Mouse (Mus musculus) embryonic stem cell, embryonic (primary cell): ENCODE data around the gene Cyp2s1.

Source experiments
- CTCF ChIA-PET, 4 experiments: fragments of 300-600 bp in 2 of 4; fragments of 350-600 bp in 2 of 4; sonication (Branson Sonifier 250); formaldehyde crosslinking; loops; one replicate each; lab custom pipeline; 2022; ENCODE audit warnings: inconsistent platforms in 2 of 4; lab: Charles Lee
- POLR2A ChIA-PET, 4 experiments: fragments of 300-600 bp in 2 of 4; fragments of 350-600 bp in 2 of 4; sonication (Branson Sonifier 250); formaldehyde crosslinking; loops; one replicate each; lab custom pipeline; 2022; ENCODE audit warnings: antibody characterized with exemption in 4 of 4, inconsistent platforms in 1 of 4; lab: Charles Lee

Gene Cyp2s1

DNA sequence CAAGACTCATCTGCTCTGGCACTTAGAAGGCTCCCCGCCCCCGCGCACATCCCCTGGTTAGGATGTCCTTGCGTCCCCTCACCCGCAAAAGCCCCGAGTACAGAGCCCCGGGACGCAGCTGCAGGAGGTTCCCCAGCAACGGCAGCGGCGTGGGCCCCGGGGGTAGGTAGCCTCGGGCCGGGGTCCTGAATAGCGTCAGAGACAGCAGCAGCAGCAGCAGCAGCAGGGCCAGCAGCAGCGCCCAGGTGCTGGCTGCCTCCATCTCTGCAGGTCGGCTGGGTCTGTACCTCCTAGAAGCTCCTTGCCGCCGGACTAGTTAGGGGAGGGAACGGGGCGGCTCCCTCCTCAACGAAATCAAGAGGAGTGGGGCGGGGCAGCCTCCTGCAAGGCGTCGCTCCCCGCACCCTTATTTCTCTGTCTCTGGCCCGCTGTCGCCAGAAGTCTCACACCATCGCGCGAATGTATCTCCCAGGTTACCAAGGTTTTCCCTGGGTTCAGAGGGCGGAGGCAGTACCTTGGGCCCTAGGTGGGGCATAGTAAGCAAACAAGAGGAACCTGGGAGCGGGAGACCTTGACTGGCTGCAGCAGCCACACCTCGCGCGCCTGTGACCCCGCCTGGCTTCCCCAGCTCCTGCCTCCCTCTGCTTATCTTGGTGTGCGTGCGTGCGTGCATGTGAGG lies at the start of gene Cyp2s1:
Gene Cyp2s1 (minus strand): TSS at position 673 of the 679 bp plus-strand sequence.
- POLR2A ChIA-PET = interaction anchor here (0.6 to 2.9 kb wide), 28 partner anchors 10 to 875 kb away, joined by 3 to 17 read pairs (median 4); partner anchors contain the start of genes Hnrnpul1 (in 3 of the 4), B9d2 (in 2 of the 4) and Axl (in 1 of the 4)
- CTCF ChIA-PET = interaction anchor here in 3 of 4 experiments (0.8 to 3.4 kb wide), 9 partner anchors 11 to 61 kb away, joined by 3 to 28 read pairs (median 4); no protein-coding TSS in a partner anchor

DNA sequence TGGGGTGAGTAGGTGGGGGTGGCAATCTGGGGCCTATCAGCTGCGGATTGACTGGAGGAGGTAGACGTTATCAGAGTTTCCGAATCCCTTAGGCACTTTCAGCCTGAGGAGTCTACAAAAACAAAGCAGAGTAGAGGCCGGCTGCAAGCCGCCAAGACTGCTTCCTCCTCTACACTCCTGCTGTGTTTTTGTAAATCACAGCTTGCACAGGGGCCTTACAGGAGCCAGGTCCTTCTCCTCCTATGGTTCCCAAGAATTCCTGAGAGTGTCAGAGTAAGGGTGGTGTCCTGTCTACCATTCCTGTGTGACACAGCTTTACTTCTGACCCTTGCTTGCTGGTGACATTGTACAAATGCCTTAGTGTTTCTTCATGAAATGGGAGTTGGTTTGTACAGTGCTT lies 48.1 kb upstream of the Cyp2s1 start:
- CTCF ChIA-PET = interaction anchor here in 2 of 4 experiments (1.1 to 1.6 kb wide), 3 partner anchors 9 to 109 kb away, joined by 3 to 4 read pairs (median 3); no protein-coding TSS in a partner anchor
- POLR2A ChIA-PET = interaction anchor here in 1 of 4 experiments (1.5 kb wide), 1 partner anchor 9 kb away, joined by 3 read pairs; no protein-coding TSS in a partner anchor

DNA sequence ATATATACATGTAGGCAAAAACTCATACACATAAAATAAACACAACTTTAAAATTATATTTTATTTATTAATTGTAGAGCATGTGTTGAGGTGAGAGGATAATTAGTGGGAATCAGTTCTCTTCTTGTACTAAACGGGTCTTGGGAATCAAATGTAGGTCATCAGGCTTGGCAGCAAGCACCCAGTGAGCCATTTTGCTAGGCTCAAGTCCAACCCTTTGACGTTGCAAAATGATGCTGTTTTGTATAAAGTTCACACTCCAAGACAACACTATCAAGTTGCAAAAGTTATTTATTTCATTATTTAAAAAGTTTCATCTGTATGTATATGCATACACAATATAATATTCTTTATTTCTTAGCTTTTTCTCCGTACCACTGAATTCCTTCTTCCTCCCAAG lies 47.0 kb upstream of the Cyp2s1 start:
- ChIA-PET POLR2A (interaction anchor here in 1 of 4 experiments (1.5 kb wide), 1 partner anchor 8 kb away, joined by 3 read pairs; no protein-coding TSS in a partner anchor), CTCF (interaction anchor here in 2 of 4 experiments (1.0 to 1.1 kb wide), 2 partner anchors 8 to 9 kb away, joined by 3 to 5 read pairs; no protein-coding TSS in a partner anchor)

DNA sequence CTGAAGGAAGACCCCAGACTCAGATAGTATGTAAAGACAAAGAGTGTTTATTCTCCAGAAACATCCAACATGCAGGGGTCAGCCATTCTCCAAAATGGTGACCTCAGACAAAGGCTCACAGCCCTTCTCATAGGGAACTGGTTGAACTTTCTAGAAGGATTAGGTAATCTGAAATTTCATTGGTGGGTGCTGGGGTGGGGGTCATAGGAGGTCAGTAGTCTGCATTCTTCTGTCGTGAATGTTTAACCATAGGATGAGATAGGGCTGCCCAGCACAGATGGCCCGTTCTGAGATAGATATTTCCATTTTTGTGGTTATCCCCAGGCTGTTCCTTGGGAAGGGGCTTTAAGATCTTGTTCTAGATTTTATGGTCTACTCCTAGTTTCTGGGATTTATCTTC lies 45.7 kb upstream of the Cyp2s1 start:
- ChIA-PET POLR2A (interaction anchor here in 1 of 4 experiments (1.0 to 1.1 kb wide), 2 partner anchors 10 to 107 kb away, joined by 3 to 4 read pairs; no protein-coding TSS in a partner anchor), CTCF (no interaction called here)

DNA sequence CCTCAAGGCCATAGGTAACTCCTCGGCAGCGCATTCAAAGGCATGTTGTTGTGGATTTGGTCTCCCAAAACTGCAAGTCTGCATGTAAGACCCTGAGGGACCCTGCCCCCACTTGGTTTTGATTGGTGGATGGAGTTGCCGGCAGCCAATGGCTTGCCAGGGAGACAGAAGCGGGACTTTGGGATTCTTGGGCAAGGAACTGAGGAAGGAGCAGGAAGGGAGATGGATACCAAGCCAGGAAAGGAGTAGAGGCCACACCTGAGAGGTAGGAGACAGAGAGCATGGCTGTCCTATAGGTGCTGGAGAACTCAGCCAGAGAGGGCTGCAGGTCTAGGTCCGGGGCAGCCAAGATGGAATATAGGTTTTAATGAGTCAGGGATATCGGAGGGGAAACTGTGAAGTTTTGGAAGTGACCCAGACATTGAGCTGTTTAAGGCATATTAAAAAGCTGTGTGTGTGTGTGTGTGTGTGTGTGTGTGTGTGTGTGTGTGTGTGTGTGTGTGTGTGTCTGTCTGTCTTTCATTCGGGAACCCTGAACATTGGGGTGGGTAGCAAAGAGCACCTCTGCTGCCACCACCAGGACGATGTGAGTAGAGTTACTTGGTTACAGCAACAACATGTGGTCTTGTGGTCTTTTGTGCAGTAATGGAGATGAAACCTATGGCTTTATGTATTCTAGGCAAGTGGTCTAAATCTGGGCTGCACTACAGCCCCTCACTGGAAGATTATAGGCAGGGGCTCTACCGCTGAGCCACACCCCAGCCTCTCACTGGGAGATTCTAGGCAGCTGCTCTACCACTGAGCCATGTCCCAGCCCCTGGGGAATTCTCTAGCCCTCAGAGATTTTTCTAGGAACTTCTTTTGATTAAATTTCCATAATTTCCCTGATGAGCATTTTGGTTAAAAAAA lies 43.5 kb upstream of the Cyp2s1 start:
- CTCF ChIA-PET = interaction anchor here in 2 of 4 experiments (0.5 to 0.7 kb wide), 3 partner anchors 8 to 237 kb away, joined by 3 to 7 read pairs (median 4); partner anchors contain the start of gene Hnrnpul1 (in 1 of the 2)
- POLR2A ChIA-PET = interaction anchor here in 1 of 4 experiments (0.6 kb wide), 1 partner anchor 1393 kb away, joined by 4 read pairs; no protein-coding TSS in a partner anchor

DNA sequence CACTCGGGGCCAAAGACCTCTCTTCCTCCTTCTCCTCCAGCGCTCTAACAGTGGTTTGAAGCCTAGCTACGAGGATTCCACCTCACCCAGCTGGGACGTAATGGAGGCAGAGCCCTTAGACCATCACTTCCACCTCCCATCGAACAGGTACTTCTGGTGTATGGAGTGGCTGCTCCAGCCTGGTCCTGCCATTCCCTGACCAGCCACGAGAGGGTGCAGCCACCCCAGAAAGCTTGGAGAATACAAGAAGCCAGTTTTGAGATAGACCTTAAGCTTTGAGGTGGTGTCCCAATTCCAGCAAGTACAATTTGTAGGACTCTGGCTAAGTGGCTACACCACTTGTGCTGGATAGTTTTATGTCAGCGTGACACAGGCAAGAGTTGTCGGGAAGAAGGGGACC lies 38.4 kb upstream of the Cyp2s1 start:
- ChIA-PET POLR2A (interaction anchor here in 3 of 4 experiments (0.7 to 1.5 kb wide), 8 partner anchors 9 to 1323 kb away, joined by 3 to 8 read pairs (median 3); partner anchors contain the start of genes Cyp2b10 (in 1 of the 3), Cyp2s1 (in 1 of the 3), Hnrnpul1 (in 1 of the 3) and Rab4b (in 1 of the 3)), CTCF (interaction anchor here (0.6 to 2.1 kb wide), 24 partner anchors 8 to 1375 kb away, joined by 3 to 35 read pairs (median 4); partner anchors contain the start of genes Cyp2s1 (in 1 of the 4) and Hnrnpul1 (in 1 of the 4))

DNA sequence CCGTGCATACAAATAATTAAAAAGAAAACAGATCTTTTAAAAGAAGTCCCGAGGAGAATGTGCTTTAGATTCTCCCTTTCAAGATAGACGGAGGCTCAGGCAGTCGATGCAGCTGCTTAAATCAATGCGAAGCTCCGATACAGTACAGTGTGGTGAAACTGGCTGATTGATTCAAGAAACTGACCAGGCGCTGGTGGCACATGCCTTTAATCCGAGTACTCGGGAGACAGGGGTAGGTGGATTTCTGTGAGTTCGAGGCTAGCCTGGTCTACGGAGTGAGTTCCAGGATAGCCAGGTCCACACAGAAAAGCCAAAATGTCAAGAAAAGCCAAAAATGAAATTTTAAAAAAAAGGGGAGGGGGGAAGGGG lies 31.7 kb upstream of the Cyp2s1 start:
- ChIA-PET CTCF (interaction anchor here in 2 of 4 experiments (0.8 to 1.0 kb wide), 2 partner anchors 11 to 114 kb away, joined by 3 read pairs; no protein-coding TSS in a partner anchor), POLR2A (interaction anchor here in 1 of 4 experiments (0.6 kb wide), 1 partner anchor 780 kb away, joined by 3 read pairs; no protein-coding TSS in a partner anchor)

DNA sequence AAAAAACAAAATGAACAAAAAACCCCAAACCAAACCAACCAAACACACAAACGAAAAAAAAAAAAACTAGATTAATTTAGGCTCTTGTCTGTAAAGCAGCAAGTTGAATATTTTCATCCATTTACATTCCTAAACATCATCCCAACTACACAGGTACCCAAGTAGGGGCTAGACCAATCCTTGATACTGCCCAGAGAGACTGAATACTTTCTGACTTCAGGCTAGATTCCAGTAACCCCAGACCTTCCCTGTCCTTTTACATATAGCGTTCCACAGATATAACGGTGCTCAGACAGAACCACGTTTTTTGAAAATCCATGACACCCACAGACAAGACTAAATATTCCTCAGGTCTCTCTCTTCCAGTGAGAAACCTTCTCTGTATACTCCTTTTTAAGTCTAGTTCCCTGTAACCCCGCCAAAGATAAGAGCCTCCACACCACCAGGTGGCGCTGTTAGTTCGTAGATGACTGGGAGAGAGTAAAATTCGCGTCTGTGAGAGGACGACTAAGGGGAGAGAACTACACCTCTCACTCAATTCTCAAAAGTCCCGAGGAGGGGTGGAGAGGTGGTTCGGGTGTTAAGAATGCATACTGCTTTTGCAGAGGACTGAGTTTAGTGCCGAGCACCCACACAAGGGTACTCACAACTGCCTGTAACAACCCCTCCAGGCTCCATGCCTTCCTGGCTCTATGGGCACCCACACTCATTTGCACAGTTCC lies 31.2 kb upstream of the Cyp2s1 start:
- CTCF ChIA-PET = interaction anchor here in 2 of 4 experiments (0.8 to 1.0 kb wide), 2 partner anchors 11 to 113 kb away, joined by 3 read pairs; no protein-coding TSS in a partner anchor
- POLR2A ChIA-PET = interaction anchor here in 1 of 4 experiments (0.6 kb wide), 1 partner anchor 779 kb away, joined by 3 read pairs; no protein-coding TSS in a partner anchor

DNA sequence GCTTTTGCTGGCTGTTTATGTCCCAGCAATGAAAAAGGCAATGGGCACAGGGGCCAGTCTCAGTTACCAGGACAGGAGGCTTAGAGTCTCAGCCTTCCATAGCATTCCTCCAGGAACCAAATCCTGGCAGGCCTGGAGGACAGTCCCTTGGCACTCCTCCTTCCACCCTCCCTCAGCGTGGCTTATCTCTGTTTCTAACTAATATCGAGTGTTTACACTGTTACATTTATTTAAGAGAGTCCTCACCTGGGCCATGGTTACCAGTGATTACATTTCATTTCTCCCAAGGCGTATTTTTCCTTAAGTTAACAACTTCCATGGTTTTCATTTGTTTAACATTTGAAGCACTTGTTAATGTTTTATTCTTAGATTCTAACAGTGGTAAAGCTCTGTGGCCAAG lies 28.2 kb upstream of the Cyp2s1 start:
- CTCF ChIA-PET = interaction anchor here in 1 of 4 experiments (0.6 to 0.8 kb wide), 2 partner anchors 30 to 91 kb away, joined by 3 to 6 read pairs; partner anchors contain the start of gene Hnrnpul1
- POLR2A ChIA-PET = interaction anchor here in 2 of 4 experiments (0.7 to 1.1 kb wide), 2 partner anchors 90 to 1334 kb away, joined by 3 read pairs; partner anchors contain the start of genes Hnrnpul1 (in 1 of the 2) and Rab4b (in 1 of the 2)

DNA sequence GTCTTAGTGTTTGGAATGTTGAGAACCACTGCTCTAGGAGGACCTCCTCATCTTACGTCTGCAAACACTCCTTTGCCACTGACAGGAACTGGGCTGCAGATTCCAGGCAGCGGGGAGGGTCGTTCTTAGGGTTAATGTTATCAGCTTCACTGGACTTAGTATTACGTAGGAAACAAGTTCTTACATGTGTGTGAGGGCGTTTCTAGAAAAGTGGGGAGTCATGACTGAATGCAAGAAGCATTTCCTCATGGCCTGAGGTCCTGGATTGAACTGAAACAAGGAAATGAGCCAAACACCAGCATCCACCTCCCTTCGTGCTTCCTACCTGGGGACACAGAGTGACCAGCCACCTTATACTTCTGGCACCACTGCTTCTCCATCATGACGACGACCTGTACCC lies 27.7 kb upstream of the Cyp2s1 start:
- POLR2A ChIA-PET = interaction anchor here in 1 of 4 experiments (1.1 kb wide), 1 partner anchor 90 kb away, joined by 3 read pairs; the partner anchor contains the start of gene Hnrnpul1
- CTCF ChIA-PET = interaction anchor here in 1 of 4 experiments (0.6 to 0.8 kb wide), 2 partner anchors 29 to 90 kb away, joined by 3 to 6 read pairs; partner anchors contain the start of gene Hnrnpul1

DNA sequence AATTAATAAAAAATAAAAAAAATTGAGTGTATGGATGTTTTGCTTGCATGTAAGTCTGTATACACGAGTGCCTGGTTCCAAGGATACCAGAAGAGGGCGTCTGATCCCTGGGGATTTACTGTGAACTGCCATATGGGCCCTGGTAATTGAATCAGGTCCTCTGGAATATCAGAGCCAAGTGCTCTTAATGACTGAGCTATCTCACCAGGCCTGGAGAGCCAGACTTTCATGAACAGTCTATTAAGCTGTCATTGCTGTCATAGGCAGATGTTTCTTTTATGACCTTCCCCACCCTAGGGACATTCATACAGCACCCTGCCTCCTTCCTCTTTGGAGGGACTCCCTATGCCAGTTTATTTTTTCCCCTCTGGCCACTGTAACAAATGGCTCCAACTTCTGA lies 26.8 kb upstream of the Cyp2s1 start:
- CTCF ChIA-PET = interaction anchor here in 1 of 4 experiments (0.6 kb wide), 1 partner anchor 12 kb away, joined by 3 read pairs; no protein-coding TSS in a partner anchor
- POLR2A ChIA-PET = interaction anchor here in 1 of 4 experiments (1.0 kb wide), 1 partner anchor 136 kb away, joined by 3 read pairs; no protein-coding TSS in a partner anchor

DNA sequence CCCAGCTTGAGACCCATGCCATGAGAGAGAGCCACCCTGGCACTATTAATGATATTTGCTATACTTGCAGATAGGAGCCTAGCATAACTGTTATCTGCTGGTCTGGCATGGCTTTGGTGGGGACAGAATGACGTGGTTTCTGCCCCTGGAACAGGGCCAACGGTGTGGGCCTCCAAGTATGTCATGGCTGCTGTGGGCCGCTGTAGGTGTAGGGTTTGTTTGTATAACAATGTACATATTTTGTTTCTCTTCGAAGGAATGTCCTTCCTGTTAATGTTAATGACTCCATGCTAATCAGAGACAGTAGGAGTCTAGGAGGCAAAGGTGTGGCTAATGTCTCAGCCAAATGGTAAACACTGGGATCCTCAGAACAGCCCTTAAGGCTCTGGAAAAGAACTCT lies 24.2 kb upstream of the Cyp2s1 start:
- POLR2A ChIA-PET = no interaction called here

DNA sequence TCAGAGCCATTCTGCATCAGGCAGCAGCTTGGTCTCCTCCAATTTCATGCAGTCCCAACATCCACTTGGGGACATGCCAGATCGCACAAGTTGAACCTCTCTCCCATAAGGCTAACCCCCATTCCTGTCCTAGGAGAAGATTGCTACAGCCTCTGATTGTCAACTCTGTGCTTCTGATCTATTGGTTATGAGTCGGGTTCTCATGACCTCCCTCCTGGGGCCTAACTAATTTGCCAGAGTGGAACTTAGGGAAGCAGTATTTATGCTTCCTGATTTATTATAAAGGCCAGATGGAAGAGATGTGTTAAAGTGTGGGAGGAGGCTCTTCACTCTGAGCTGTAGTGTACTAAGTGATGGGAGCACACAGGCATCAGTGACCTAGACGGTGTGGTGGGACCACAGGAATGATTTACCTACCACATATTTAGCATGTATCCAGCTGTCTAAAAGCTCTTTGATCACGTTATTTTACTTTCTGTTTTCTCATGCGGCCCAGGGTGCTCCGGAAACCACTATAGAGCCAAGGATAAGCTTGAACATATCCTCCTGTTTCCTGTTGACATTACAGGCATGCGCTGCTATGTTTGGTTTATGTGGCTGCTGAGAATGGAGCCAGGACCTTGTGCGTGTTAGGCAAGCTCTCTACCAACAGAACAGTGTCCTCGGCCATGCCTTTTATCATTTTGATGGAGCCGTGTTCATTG lies 18.6 kb upstream of the Cyp2s1 start:
- ChIA-PET CTCF (interaction anchor here in 1 of 4 experiments (0.6 kb wide), 1 partner anchor 35 kb away, joined by 4 read pairs; no protein-coding TSS in a partner anchor), POLR2A (interaction anchor here in 1 of 4 experiments (0.9 kb wide), 1 partner anchor 164 kb away, joined by 5 read pairs; no protein-coding TSS in a partner anchor)

More for the DNA sequence above, 24.2 kb upstream of the Cyp2s1 start:
- CTCF ChIA-PET = interaction anchor here in 2 of 4 experiments (0.6 to 1.1 kb wide), 2 partner anchors 14 to 25 kb away, joined by 3 to 5 read pairs; partner anchors contain the start of gene Cyp2s1 (in 1 of the 2)

DNA sequence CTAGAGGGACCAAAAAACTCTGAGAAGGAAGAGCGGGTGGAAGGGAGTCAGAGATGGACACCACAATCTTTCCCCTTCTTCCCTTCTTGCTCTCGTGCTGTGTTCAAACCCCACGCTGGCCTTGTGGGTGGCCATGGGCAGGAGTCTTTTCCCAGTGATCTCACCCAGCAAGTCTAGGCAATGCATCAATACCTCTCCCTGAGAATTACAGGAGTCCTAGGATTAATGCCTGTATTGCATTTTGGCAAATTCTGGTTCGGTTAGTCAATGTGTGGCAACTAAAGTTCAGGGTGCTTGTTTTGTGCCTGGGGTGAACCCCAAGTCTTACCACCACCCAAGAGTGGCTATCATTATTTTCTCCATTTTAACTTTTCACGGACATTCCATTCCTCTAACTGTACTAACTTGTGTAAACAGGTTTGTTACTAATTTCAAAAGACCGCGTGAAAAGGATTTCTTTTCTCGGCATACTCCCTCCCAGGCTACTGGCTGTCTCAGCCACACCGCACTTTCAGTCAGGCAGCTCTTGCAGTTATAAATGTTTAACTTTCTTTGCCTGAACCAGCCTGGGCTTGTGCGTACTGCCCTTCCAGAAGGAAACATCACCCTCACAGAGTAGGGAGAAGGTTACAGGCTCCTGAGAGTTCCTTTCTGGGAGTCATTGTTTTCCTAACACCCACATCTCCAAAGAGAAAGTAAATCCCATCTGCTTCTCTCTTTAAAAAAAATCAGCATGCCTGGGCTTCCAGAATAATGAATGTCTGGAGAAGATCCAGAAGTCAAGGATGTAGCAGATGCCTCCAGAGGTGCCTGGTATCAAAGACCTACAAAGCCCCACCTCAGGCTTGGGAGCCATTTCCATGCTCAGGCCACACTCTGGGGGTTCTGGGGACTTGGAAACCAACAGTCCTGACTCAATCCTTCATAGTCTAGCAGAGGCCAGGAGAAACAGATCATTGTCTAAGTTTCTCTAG lies 15.1 kb upstream of the Cyp2s1 start:
- ChIA-PET POLR2A (no interaction called here), CTCF (no interaction called here)

DNA sequence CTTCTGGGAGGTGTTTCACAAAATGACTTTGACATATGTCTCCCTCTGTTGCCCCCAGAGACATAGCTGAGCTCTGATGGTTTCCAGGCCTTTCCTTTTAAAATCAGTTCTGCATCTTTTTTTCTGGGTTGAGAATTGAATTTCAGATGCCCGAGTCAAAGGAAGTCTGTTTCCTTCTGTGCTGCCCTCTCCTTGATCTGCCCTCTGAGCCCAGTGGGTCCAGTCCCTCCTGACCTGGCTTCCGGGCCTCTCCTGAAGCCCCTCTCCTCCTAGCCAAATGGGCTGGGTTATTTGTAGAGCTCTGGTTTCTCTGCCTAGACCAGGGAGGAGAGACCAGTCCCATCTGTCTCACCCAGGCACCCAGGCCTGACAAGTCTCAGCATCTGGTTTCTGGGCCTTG lies 13.5 kb upstream of the Cyp2s1 start:
- ChIA-PET POLR2A (interaction anchor here in 1 of 4 experiments (1.0 kb wide), 1 partner anchor 63 kb away, joined by 3 read pairs; no protein-coding TSS in a partner anchor), CTCF (no interaction called here)
